Mouse (Mus musculus) erythroblast, embryonic 14.5 days (primary cell): ENCODE results near the gene Clec2d.

ENCODE experiments used
- GATA1 ChIP-seq: IDR thresholded peaks from 2 replicates; pipeline ENCODE4 v1.6.1; 2012; ENCODE audit warnings: low read length, inconsistent platforms, mixed read lengths
- TAL1 ChIP-seq: IDR thresholded peaks from 3 replicates; pipeline ENCODE4 v1.6.1; 2012; ENCODE audit warnings: low read length, inconsistent platforms, mixed read lengths

- TF ChIP-seq GATA1 = no peak
- TF ChIP-seq TAL1 = no peak
These were observed 21.9 kb downstream of the Clec2d start for GRCm38 (mm10) chr6:129202306-129202705.
